Mouse (Mus musculus) bone marrow, adult 2 months (tissue): ENCODE data around the gene Slc6a20a.

ENCODE experiments used
- CTCF ChIP-seq: fragments of 200-500 bp; IDR thresholded peaks from 2 replicates; pipeline ENCODE4 v1.5.1; 2011; ENCODE audit warnings: low read length, control low read depth; ENCODE audit not compliant: control insufficient read depth, insufficient read depth
- POLR2A ChIP-seq: fragments of 200-500 bp; IDR thresholded peaks from 2 replicates; pipeline ENCODE4 v1.6.1; 2011; ENCODE audit warnings: low read depth, mild to moderate bottlenecking, control low read depth, low read length, borderline replicate concordance; ENCODE audit not compliant: control insufficient read depth

DNA sequence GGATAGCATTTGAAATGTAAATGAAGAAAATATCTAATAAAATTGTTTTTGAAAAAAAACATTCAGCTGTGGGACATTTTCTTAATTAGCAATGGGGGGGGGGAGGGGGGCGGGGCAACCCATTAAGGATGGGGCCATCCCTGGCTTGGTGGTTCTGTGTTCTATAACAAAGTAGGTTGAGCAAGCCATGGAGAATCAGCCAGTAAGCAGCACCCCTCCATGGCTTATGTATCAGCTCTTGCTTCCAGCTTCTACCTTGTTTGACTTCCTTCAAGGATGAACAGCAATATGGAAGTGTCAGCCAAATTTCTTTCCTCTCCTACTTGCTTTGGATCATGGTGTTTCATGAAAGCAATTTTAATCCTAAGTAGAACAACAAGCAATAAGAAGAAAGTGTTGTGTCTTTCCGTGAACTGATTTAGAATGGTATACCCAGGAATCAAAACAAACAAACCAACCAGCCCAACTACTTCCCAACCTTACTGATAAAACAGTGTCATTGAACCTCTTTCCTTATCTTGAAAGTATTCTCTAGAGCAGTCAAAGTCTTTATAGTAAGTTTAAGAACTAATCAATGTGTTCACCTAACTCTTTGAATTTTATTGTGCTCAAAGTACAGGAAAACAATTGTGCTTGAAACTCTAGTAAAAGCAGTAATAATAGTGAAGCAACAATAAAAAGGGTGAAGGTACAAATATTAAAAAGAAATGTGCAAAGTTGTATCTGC lies 28.7 kb downstream of the Slc6a20a start:
- no peak for TF ChIP-seq CTCF
- no peak for TF ChIP-seq POLR2A
